Mouse (Mus musculus): Measurements from ENCODE around the gene Plekhg5.

Plekhg5 gene

GRCm38 (mm10) chr4:152146033-152146827 is 73.9 kb downstream of the Plekhg5 start:
- DNase-seq (ENCODE audit: low read depth, low spot score): no peak

- DNase-seq (ENCODE audit: low read depth, low spot score): no peak
Measured at GRCm38 (mm10) chr4:152150546-152150945, 78.2 kb downstream of the Plekhg5 start.

DNA sequence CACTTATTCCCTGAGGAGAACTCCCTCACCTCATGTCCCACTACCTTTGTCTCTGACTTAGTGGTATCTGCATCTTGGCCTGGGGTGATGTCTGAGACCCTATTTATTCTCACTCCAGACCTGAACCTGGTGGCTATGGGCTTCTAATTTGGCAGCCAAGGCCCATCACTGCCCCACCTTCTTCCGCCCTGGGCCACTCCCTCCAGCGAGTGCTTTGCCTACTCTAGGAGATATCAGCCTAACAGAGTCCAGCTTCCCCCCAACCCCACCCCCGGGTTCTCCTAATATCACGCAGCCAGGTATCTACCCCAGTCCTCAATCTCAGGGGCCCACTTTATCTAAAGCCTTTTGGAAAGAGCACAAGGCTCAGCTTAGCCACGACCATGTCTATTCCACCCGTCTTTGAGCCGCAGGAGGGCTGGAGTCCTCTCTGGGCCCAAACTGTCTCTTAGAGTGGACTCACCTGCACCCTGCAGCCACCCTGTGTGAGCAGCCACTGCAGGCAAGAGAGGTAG is 79.2 kb downstream of the Plekhg5 start:
- DNase-seq (ENCODE audit: low read depth, low spot score): no peak

DNA sequence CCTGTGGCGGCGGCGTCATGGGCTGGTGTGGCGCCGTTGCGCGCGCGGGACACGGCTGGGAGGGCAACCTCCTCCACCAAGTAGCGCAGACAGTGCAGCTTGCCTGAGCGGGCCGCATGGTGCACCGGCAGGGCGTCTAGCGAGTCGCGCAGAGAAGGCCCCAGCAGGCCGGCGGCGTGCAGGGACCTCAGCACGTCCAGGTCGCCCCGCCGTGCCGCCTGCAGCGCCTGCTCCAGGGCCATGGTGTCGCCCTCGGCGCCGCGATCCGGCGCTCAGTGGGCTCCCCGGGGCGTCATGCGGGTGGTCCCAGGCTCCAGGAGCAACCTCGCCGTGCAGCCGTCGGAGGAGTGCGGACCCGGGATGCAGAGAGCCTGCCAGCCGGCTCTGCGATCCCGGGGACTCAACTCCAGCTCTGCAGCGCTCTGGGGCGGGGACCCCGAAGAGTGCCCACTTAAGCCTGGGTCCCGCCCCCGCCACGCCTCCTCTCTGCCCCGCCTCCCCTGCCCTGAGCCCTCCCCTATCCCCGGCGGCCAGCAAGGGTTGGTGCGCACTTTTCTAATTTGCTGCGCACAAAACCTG is 79.8 kb downstream of the Plekhg5 start, which contains the start of gene Espn:
Espn (minus strand) TSS at position 406 of the 579 bp plus-strand sequence.
- no peak for DNase-seq (ENCODE audit: low read depth, low spot score)

DNA sequence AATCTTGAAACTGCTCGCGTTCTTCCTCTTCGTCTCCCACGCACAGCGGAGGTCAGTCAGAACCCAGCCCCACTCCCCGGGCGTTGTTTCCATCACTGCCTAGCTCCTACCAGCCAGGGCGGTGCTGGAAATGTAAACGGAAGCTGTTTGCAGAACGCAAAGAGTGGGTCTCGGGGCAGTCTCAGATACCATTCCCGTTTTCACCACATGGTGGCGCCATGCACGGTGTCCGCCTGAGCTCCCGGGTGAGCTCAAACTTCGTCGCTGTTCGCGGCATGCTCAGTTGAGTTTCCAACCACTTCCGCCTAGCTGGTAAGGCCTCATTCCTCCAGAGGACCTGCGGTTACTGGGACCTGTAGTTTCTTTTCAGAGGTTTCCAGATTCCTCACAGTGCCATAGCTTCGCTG is 81.5 kb downstream of the Plekhg5 start:
- DNase-seq (ENCODE audit: low read depth, low spot score): no peak

DNA sequence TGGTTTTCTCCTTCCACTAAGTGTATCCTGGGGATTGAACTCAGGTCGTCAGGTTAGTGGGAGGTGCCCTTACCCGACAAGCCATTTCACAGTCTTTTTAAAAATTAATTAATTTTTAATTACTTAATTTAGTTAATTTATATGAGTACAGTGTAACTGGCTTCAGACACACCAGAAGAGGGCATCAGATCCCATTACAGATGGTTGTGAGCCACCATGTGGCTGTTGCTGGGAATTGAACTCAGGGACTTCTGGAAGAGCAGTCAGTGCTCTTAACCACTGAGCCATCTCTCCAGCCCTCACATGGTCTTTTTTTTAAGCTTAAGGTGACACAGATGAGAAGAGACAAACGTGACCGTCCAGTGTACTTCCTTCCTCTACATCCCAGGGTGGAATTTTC is 82.7 kb downstream of the Plekhg5 start:
- no peak for DNase-seq (ENCODE audit: low read depth, low spot score)

DNA sequence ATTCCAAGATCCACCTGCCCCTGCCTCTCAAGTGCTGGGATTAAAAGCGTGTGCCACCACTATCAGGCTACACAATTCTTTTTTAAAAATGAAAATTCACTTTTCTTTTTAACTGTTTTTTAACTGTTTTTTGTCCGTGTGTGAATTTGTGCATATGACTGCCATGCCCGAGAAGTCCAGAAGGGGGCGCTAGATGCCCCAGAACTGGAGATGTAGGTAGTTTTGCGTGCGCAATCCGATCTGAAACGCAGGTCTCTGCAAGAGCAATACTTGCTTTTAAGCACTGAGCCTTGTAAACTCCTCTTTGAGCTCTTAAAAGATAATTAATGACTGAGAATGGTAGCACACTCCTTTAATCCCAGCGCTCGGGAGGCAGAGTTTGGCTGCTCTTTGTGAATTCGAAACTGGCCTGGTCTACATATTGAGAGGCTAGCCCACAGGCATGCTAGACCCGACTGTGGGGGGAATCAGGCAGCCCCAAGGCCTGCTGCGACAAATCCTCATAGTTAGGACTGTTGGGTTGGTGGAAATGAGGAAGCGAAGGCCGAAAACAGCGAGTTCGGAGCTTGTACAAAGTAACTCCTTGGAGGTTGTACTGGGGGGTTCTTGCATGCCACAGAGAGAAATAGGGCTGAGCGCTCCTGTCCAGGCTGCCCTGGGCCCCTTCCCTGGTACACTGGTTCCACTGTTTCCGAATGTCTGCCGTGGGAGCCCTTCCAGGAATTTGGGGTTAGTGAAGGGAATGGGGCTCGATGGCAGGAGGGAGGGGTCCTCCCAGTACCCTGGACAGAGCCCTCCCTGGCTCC is 85.7 kb downstream of the Plekhg5 start:
- DNase-seq (ENCODE audit: low read depth, low spot score): no peak

DNA sequence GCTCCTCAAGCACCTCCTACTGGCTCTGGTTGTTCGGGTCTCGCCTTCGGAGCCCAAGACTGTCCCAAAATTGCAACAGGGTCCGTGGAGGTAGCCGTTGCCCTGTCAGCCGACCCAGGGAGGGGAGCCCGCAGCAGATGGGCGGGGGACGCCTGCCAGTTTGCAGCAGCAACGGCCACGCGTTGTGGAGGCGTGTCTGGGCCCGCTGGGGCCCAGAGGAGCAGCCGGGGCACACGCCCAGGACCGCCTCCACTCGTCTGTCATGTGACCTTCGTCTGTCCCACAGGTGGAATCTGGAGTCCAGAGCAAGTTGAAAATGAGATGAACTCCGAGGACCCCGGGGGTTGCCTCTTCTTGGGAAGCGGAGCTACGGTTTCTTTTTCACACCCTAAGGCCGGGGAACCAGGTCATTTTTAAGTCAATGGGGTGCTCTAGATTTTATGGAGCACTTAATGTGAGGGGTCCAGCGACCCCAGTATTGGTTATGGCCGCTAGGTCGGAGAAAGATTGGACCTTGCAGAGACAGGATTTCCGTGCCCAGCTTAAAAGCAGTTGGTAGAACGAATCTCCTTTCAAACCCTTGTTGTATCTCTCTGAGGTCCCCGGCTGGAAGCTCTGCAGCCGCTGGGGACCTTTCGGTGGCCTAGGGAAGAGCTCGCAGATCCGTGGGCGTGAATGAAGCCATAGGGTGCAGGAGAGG is 86.4 kb downstream of the Plekhg5 start, which contains the start of gene Hes2:
Hes2 (plus strand) TSS at position 283 of the 700 bp plus-strand sequence.
- DNase-seq (ENCODE audit: low read depth, low spot score): no peak

DNA sequence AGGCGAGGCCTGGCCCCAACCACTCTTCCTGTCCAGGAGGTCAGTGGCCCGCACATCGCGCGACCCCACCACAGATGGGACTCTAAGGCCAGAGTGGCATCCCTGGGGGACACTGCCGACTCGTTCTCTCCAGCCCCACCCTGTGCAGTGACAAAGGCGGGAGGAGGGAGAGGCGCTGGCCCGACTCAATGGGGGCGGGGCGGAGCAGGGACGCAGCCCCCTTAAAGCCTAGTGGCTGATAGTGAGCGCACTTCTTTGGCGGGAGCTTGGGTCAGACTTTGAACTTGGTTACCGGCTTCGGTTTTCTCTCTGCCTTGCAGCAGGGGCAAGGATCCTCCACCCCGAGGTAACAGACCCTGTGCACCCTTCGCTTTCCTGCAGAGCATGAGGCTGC is 87.0 kb downstream of the Plekhg5 start:
- DNase-seq (ENCODE audit: low read depth, low spot score): no peak

DNA sequence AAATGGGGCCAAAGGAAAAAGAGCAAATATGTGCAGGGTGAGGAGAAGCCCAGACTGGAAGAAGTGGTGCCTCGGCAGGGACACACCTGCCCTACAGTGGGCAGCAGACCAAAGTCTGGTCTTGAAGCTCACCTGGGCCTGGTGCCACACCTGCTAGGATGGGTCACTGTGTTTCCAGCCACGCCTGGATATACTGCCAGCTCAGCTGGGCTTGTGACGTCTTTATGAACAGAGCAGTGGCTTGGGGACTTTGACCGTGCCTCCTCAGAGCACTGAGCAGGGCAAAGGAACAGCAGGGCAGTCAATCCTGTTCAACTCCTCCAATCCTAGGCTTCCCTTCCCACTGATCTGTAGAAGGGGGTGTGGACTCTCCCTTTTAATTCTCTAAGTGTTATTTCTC is 88.5 kb downstream of the Plekhg5 start:
- DNase-seq (ENCODE audit: low read depth, low spot score): no peak

DNA sequence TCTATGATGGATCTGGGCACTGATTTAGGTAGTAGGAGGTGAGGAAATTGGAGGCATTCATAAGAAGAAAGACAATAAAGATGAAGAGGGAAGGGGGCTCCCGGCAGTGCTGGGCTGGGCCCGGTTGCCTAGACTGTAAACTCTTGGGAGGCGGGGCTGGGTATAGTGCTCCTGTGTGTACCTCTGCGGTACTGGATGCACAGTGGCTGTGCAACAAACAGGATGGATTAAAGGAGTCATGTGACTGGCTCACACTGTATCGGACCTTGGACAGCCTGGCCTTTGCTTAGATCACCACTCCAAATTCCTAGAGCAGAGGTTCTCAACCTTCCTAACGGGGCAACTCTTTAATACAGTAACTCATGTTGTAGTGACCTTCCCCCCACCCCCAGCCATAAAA is 89.3 kb downstream of the Plekhg5 start:
- DNase-seq (ENCODE audit: low read depth, low spot score): no peak

DNA sequence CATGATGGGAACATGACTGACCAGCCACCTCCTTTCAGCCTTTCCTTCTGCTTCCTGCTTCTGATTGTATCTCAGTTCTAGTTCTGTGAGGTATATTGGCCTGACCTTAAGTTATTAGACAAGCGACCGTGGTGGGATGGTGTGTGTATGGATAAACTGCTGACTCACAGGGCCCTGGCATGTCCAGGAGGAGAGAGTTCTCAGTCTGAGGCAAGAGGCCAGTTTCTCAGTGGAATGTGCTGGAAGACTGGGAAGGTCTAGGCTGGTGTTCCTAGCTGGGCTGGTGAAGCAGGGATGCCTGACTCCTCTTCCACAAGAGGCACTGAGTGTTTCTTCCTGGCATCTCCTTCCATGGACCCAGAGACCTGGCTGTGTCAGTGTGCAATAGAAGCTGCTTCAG is 90.5 kb downstream of the Plekhg5 start:
- DNase-seq (ENCODE audit: low read depth, low spot score): no peak

Measured in telencephalon, adult 2 months (tissue).